Mouse (Mus musculus) right cerebral cortex, postnatal 4 days (tissue): ENCODE data around the gene Hddc3.

Experiments
- DNase-seq: peaks from one replicate; pipeline ENCODE4 v3.0.0-alpha.2; 2022

Hddc3 gene

GRCm38 (mm10) chr7:80336932-80337331, 6.0 kb upstream of the Hddc3 start:
- no peak for DNase-seq

- DNase-seq: peak; percentile 38
These were observed 3.5 kb upstream of the Hddc3 start for GRCm38 (mm10) chr7:80339371-80339770.

GRCm38 (mm10) chr7:80339793-80340628, 2.9 kb upstream of the Hddc3 start:
- DNase-seq: peak; percentile 99

GRCm38 (mm10) chr7:80340793-80341192, 2.1 kb upstream of the Hddc3 start, which contains the start of gene Unc45a:
Gene Unc45a (minus strand): TSS chr7:80341005.
- peak; percentile 52 for DNase-seq

GRCm38 (mm10) chr7:80341793-80342192, 1.1 kb upstream of the Hddc3 start:
- no peak for DNase-seq

GRCm38 (mm10) chr7:80343270-80344018, 540 bp downstream of the Hddc3 start:
- no peak for DNase-seq

GRCm38 (mm10) chr7:80346173-80346572, 3.3 kb downstream of the Hddc3 start:
- DNase-seq: no peak

- no peak for DNase-seq
These were observed 3.9 kb downstream of the Hddc3 start for GRCm38 (mm10) chr7:80346830-80347229.

- no peak for DNase-seq
These were observed 5.0 kb downstream of the Hddc3 start for GRCm38 (mm10) chr7:80347670-80348586.

- no peak for DNase-seq
These were observed 7.9 kb downstream of the Hddc3 start for GRCm38 (mm10) chr7:80350808-80351207.

- DNase-seq: no peak
These were observed 10.0 kb downstream of the Hddc3 start for GRCm38 (mm10) chr7:80352920-80353319.

GRCm38 (mm10) chr7:80356351-80356750, 13.4 kb downstream of the Hddc3 start:
- no peak for DNase-seq

- no peak for DNase-seq
These were observed 14.3 kb downstream of the Hddc3 start for GRCm38 (mm10) chr7:80357156-80357555.

- DNase-seq: no peak
These were observed 15.1 kb downstream of the Hddc3 start for GRCm38 (mm10) chr7:80358039-80358438.

- DNase-seq: no peak
These were observed 17.5 kb downstream of the Hddc3 start for GRCm38 (mm10) chr7:80360435-80360834.

GRCm38 (mm10) chr7:80365759-80366158, 22.9 kb downstream of the Hddc3 start:
- no peak for DNase-seq

- DNase-seq: no peak
These were observed 24.3 kb downstream of the Hddc3 start for GRCm38 (mm10) chr7:80367232-80367631.

- DNase-seq: no peak
These were observed 25.1 kb downstream of the Hddc3 start for GRCm38 (mm10) chr7:80368009-80368408.

GRCm38 (mm10) chr7:80368635-80369421, 25.9 kb downstream of the Hddc3 start:
- no peak for DNase-seq

- DNase-seq: no peak
These were observed 26.6 kb downstream of the Hddc3 start for GRCm38 (mm10) chr7:80369461-80369860.

GRCm38 (mm10) chr7:80369967-80370431, 27.1 kb downstream of the Hddc3 start:
- no peak for DNase-seq

- peak; percentile 77 for DNase-seq
These were observed 27.7 kb downstream of the Hddc3 start for GRCm38 (mm10) chr7:80370649-80371040.
